Mouse (Mus musculus) neural tube, embryonic 13.5 days (tissue): Measurements from ENCODE around the gene Pcsk5. TPM values are rescaled to one million over a fixed set of nuclear protein-coding genes. Genes with fewer than 3 reads are reported as not detected.
A peak's percentile ranks its signal among the peaks of the same experiment; 100 is the strongest.

ENCODE experiments used
- ATAC-seq: fragments of 200-750 bp; cut with Nextera tagmentation; 2 replicates; pipeline ENCODE4 v1.8.0; 2017; ENCODE audit warnings: low read depth, mild to moderate bottlenecking, moderate TSS enrichment, moderate library complexity
- H3K27ac ChIP-seq: fragments of 300-500 bp; sonication (generic); replicated peaks from 2 replicates; pipeline ENCODE4 v1.5.1; 2015; ENCODE audit warnings: moderate library complexity, mild to moderate bottlenecking, inconsistent platforms
- H3K27me3 ChIP-seq: fragments of 300-500 bp; sonication (generic); 2 replicates; pipeline ENCODE4 v1.6.1; 2015; ENCODE audit warnings: mild to moderate bottlenecking, inconsistent platforms
- H3K36me3 ChIP-seq: fragments of 300-500 bp; sonication (generic); 2 replicates; pipeline ENCODE4 v1.6.1; 2015; ENCODE audit warnings: mild to moderate bottlenecking, inconsistent platforms
- H3K4me1 ChIP-seq: fragments of 300-500 bp; sonication (generic); replicated peaks from 2 replicates; pipeline ENCODE4 v1.6.1; 2015; ENCODE audit warnings: inconsistent platforms
- H3K4me2 ChIP-seq: fragments of 300-500 bp; sonication (generic); 2 replicates; pipeline ENCODE4 v1.6.1; 2015; ENCODE audit warnings: inconsistent platforms, mild to moderate bottlenecking, moderate library complexity
- H3K4me3 ChIP-seq: fragments of 300-500 bp; sonication (generic); 2 replicates; pipeline ENCODE4 v1.5.1; 2015; ENCODE audit warnings: mild to moderate bottlenecking, inconsistent platforms
- H3K9ac ChIP-seq: fragments of 300-500 bp; sonication (generic); 2 replicates; pipeline ENCODE4 v1.6.1; 2015; ENCODE audit warnings: moderate library complexity, mild to moderate bottlenecking, inconsistent platforms
- H3K9me3 ChIP-seq: fragments of 300-500 bp; sonication (generic); 2 replicates; pipeline ENCODE4 v1.6.1; 2016; ENCODE audit warnings: inconsistent platforms
- WGBS: fragments of 180-500 bp; shearing (Covaris S2); methylation state at CpG from one replicate; pipeline ENCODE4 v1.1.7; 2015; 5-methylcytosine and 5-hydroxymethylcytosine counted together
- polyA plus RNA-seq: library from polyadenylated mRNA; unstranded; fragments of >200 nt; fragmentation: Nextera tagmentation; extraction: Ambion mirVana; gene quantifications from 2 replicates; pipeline ENCODE4 v1.2.1, GENCODE M21; 2015

Pcsk5 gene
- polyA plus RNA-seq, 1 experiment from 2014 or later = 8.6 TPM

GRCm38 (mm10) chr19:17769610-17770399, 67.6 kb downstream of the Pcsk5 start:
- no peak for ATAC-seq
- H3K9ac ChIP-seq = no peak overlapping the region
- WGBS = 83% methylated on average over 5 of the region's 5 CpGs
- H3K4me2 ChIP-seq = no peak overlapping the region
- H3K36me3 ChIP-seq = no peaks in the 10 kb centered on the region
- H3K4me1 ChIP-seq = no peaks in the 10 kb centered on the region
- no peak overlapping the region for H3K27ac ChIP-seq
- H3K27me3 ChIP-seq = no peaks in the 10 kb centered on the region
- no peak overlapping the region for H3K4me3 ChIP-seq
- H3K9me3 ChIP-seq = no peaks in the 10 kb centered on the region

GRCm38 (mm10) chr19:17765001-17765400, 72.4 kb downstream of the Pcsk5 start:
- Histone ChIP-seq H3K4me3 (no peak overlapping the region), H3K27me3 (no peaks in the 10 kb centered on the region), H3K4me1 (peaks cover 7% of the 10 kb centered on the region), H3K9me3 (no peaks in the 10 kb centered on the region), H3K27ac (no peak overlapping the region), H3K4me2 (no peak overlapping the region), H3K9ac (no peak overlapping the region), H3K36me3 (no peaks in the 10 kb centered on the region)
- WGBS = 92% methylated on average over 2 of the region's 2 CpGs
- ATAC-seq = no peak

GRCm38 (mm10) chr19:17762740-17763139, 74.7 kb downstream of the Pcsk5 start:
- Histone ChIP-seq H3K27me3 (no peaks in the 10 kb centered on the region), H3K27ac (no peak overlapping the region), H3K4me1 (peaks cover 7% of the 10 kb centered on the region), H3K9me3 (no peaks in the 10 kb centered on the region), H3K36me3 (no peaks in the 10 kb centered on the region), H3K9ac (no peak overlapping the region), H3K4me2 (no peak overlapping the region), H3K4me3 (no peak overlapping the region)
- ATAC-seq = no peak

GRCm38 (mm10) chr19:17761678-17762077, 75.8 kb downstream of the Pcsk5 start:
- no peak for ATAC-seq

GRCm38 (mm10) chr19:17752841-17753240, 84.6 kb downstream of the Pcsk5 start:
- no peak overlapping the region for H3K27ac ChIP-seq
- H3K9me3 ChIP-seq = no peaks in the 10 kb centered on the region
- H3K9ac ChIP-seq = no peak overlapping the region
- no peaks in the 10 kb centered on the region for H3K27me3 ChIP-seq
- H3K4me2 ChIP-seq = no peak overlapping the region
- ATAC-seq = no peak
- H3K36me3 ChIP-seq = no peaks in the 10 kb centered on the region
- WGBS = 79% methylated on average over 3 of the region's 3 CpGs
- no peak overlapping the region for H3K4me3 ChIP-seq
- H3K4me1 ChIP-seq = no peaks in the 10 kb centered on the region

More at GRCm38 (mm10) chr19:17761678-17762077, 75.8 kb downstream of the Pcsk5 start:
- WGBS = 45% methylated on average over 5 of the region's 5 CpGs
- H3K4me1 ChIP-seq = peaks cover 7% of the 10 kb centered on the region
- H3K9ac ChIP-seq = no peak overlapping the region
- H3K27ac ChIP-seq = no peak overlapping the region
- no peak overlapping the region for H3K4me2 ChIP-seq
- no peaks in the 10 kb centered on the region for H3K9me3 ChIP-seq
- no peaks in the 10 kb centered on the region for H3K36me3 ChIP-seq
- no peaks in the 10 kb centered on the region for H3K27me3 ChIP-seq
- no peak overlapping the region for H3K4me3 ChIP-seq

- no peaks in the 10 kb centered on the region for H3K9me3 ChIP-seq
- H3K27me3 ChIP-seq = no peaks in the 10 kb centered on the region
- H3K27ac ChIP-seq = no peak overlapping the region
- no peak overlapping the region for H3K4me3 ChIP-seq
- WGBS = 89% methylated on average over 3 of the region's 3 CpGs
- H3K36me3 ChIP-seq = no peaks in the 10 kb centered on the region
- no peak overlapping the region for H3K4me2 ChIP-seq
- no peaks in the 10 kb centered on the region for H3K4me1 ChIP-seq
- no peak for ATAC-seq
- no peak overlapping the region for H3K9ac ChIP-seq
Observed at GRCm38 (mm10) chr19:17748331-17748730, 89.1 kb downstream of the Pcsk5 start.

- no peak overlapping the region for H3K9ac ChIP-seq
- H3K4me1 ChIP-seq = no peaks in the 10 kb centered on the region
- no peak overlapping the region for H3K4me2 ChIP-seq
- ATAC-seq = no peak
- H3K27me3 ChIP-seq = no peaks in the 10 kb centered on the region
- no peak overlapping the region for H3K27ac ChIP-seq
- 95% methylated on average over 2 of the region's 2 CpGs for WGBS
- H3K4me3 ChIP-seq = no peak overlapping the region
- no peaks in the 10 kb centered on the region for H3K9me3 ChIP-seq
- no peaks in the 10 kb centered on the region for H3K36me3 ChIP-seq
Observed at GRCm38 (mm10) chr19:17745380-17745779, 92.1 kb downstream of the Pcsk5 start.

GRCm38 (mm10) chr19:17744474-17745069, 92.9 kb downstream of the Pcsk5 start:
- no peak for ATAC-seq
- 83% methylated on average over 8 of the region's 8 CpGs for WGBS
- H3K36me3 ChIP-seq = no peaks in the 10 kb centered on the region
- H3K4me3 ChIP-seq = no peak overlapping the region
- no peak overlapping the region for H3K27ac ChIP-seq
- H3K9me3 ChIP-seq = no peaks in the 10 kb centered on the region
- H3K9ac ChIP-seq = no peak overlapping the region
- H3K4me1 ChIP-seq = no peaks in the 10 kb centered on the region
- no peak overlapping the region for H3K4me2 ChIP-seq
- H3K27me3 ChIP-seq = no peaks in the 10 kb centered on the region

GRCm38 (mm10) chr19:17741465-17741864, 96.0 kb downstream of the Pcsk5 start:
- Histone ChIP-seq H3K4me3 (no peak overlapping the region), H3K36me3 (no peaks in the 10 kb centered on the region), H3K9ac (no peak overlapping the region), H3K27ac (no peak overlapping the region), H3K27me3 (no peaks in the 10 kb centered on the region), H3K4me2 (no peak overlapping the region), H3K9me3 (no peaks in the 10 kb centered on the region), H3K4me1 (0 out of 2 replicates have a peak, but pooled peaks cover under 1% of the 10 kb centered on the region)
- WGBS = 51% methylated on average over 1 of the region's 1 CpGs
- no peak for ATAC-seq

- Histone ChIP-seq H3K27me3 (no peaks in the 10 kb centered on the region), H3K4me1 (0 out of 2 replicates have a peak, but pooled peaks cover 7% of the 10 kb centered on the region), H3K36me3 (no peaks in the 10 kb centered on the region), H3K4me3 (no peak overlapping the region), H3K9ac (no peak overlapping the region), H3K9me3 (no peaks in the 10 kb centered on the region), H3K27ac (no peak overlapping the region), H3K4me2 (no peak overlapping the region)
- ATAC-seq = no peak
Observed at GRCm38 (mm10) chr19:17732676-17733277, 104.7 kb downstream of the Pcsk5 start.

GRCm38 (mm10) chr19:17717066-17717465, 120.4 kb downstream of the Pcsk5 start:
- H3K4me1 ChIP-seq = peaks cover 6% of the 10 kb centered on the region; the same call in 1 of the 2 replicates
- H3K27me3 ChIP-seq = no peaks in the 10 kb centered on the region
- H3K9ac ChIP-seq = no peak overlapping the region
- ATAC-seq = no peak
- H3K36me3 ChIP-seq = no peaks in the 10 kb centered on the region
- no peak overlapping the region for H3K27ac ChIP-seq
- 81% methylated on average over 10 of the region's 10 CpGs for WGBS
- no peaks in the 10 kb centered on the region for H3K9me3 ChIP-seq
- H3K4me2 ChIP-seq = no peak overlapping the region
- no peak overlapping the region for H3K4me3 ChIP-seq

- Histone ChIP-seq H3K9me3 (no peaks in the 10 kb centered on the region), H3K4me2 (no peak overlapping the region), H3K4me3 (no peak overlapping the region), H3K4me1 (peaks cover 6% of the 10 kb centered on the region; the same call in 1 of the 2 replicates), H3K9ac (no peak overlapping the region), H3K27ac (no peak overlapping the region; the same call in 1 of the 2 replicates), H3K27me3 (no peaks in the 10 kb centered on the region), H3K36me3 (no peaks in the 10 kb centered on the region)
- ATAC-seq = peak; percentile 59; the same call in 1 of the 2 replicates
- WGBS = 65% methylated on average over 9 of the region's 9 CpGs
Observed at GRCm38 (mm10) chr19:17715281-17715955, 122.0 kb downstream of the Pcsk5 start.
